Mouse (Mus musculus): Measurements from ENCODE around the gene Pagr1a.

Pagr1a gene

GRCm38 (mm10) chr7:127020491-127020890 lies 3.3 kb upstream of the Pagr1a start:
- no peak for DNase-seq

DNA sequence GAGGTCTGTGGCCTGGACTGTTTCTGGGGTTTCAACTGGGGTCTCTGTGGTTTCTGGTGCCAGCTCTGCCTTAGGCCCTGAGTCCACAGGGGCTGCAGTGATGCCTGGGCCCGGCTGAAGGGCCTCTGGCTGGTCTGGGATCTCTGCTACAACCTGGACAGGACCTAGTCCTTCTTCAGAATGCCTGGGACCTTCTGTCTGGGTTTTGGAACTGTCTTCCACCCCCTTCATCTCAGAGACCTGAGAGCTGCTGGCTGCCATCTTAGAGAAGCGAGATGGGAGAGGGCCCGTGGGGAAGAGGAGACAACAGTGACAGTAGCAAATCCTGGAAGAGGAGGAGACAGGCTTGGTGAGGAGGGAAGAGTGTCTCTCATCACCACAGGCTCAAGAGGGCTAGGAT lies 2.9 kb upstream of the Pagr1a start:
- DNase-seq = no peak

DNA sequence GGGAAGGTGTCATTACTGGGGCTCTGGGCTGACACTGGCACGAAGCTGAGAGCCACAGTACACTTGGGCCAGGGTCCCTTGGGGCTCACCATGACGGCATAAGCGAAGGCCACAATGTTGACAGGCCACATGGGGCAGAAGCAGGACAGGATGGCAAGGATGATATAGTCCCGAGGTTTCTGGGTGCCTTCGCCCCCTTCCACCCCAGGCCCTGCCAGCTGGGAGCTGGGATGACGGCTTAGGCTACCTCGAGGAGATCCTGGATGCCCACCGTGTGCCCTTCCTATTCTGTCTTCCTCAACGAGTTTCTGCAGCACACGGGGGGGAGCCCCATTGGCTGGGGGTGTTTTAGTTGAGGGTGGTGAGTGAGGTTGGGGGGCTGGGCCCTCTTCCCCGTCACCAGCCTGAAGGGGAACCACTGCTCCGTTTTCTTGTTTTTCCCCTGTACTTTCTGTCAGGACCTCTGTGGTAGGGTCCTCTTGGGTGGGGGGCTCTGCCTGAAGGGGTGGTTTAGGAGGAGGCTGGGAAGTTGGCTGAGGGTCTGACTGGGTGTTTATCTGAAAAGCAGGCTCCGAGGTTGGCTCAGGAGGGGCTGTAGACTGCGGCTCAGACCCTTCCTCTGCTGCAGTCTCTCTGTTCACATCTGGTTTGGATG lies 2.3 kb upstream of the Pagr1a start:
- no peak for DNase-seq

DNA sequence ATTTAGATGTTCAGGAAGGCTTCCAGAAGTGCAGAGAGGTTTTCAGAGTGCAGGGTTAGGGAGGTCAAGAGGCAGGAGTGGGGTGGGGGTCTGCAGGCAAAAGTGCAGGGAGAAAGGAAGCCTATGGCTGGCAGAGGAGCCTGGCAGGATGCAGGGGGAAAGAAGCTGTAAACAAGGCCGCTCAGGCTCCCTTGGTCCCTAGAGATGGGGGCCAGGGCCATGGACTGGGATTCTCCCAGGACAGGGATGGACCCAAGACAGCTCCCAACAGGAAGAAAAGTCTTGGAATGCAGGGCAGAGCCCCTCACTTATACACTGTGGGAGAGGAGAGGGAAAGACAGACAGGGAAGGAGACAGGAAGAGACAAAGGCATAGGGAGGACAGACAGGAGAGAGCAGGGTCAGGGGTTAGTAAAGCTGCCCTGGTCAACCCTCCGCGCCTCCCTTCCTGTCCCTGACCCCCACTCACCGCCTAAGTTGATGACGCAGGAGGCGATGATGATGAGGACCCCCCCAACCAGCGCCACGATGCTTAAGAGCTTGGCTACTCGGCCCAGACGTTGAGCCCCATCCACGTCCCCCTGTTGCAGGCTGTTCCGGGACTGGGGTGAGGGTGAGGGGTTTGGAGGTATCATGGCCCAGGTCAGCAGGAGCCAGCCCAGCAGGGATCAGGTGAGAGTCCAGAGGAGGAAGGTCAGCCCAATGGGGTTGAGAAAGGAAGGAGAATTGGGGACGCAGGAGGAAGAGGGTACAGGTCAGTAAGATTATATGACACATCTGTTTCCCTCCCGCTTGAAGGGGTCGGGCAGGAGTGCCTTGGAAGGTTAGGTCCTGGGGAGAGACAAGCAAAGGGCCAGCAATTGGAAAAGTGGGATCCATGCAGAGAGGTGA lies 1.5 kb upstream of the Pagr1a start:
- no peak for DNase-seq

DNA sequence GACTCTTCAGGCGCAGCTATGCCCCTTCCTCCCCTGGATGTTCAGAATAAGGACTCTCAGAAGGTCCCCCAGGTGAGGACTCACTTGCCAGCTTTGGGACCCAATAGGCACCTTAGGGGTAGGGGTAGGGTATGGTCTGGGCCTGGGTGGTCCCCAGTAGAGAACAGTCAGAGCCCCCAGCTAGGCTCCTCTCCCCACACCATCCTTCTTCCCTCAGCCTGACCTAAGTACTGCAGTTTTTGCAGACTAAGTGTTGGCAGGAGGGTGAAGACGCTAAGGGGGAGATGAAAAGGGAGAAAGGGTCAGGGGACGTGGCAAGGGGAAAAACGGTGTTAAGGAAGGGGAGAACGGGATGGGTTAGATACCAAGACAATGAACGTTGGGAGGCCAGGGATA lies 796 bp upstream of the Pagr1a start:
- DNase-seq = no peak

- peak; percentile 77 for DNase-seq
Observed at GRCm38 (mm10) chr7:127016486-127016938, 640 bp downstream of the Pagr1a start.

DNA sequence TGATC lies 869 bp downstream of the Pagr1a start, which contains the start of gene Pagr1b:
Gene Pagr1b (minus strand): TSS at position 4 of the 5 bp plus-strand sequence.
- DNase-seq = no peak

DNA sequence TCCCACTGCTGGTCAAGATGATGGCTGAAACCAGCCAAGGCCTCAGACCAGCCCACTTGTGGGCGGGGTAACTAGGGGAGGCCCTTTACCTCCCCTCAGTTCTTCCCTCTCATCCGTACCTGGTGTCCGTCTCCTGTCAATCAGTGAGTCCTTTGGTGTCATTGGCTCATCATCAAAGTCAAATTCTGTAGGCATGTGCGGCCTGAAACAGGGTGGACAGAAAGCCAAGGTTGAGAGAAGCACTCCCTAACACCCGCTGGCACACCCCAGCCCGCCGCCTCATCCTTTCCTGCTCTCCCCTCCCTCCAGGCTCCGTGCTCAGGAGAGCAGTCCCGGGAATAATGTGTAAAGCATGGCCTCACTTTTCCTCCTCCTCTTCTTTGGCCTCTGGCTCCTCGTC lies 1.1 kb downstream of the Pagr1a start:
- peak; percentile 84 for DNase-seq

DNA sequence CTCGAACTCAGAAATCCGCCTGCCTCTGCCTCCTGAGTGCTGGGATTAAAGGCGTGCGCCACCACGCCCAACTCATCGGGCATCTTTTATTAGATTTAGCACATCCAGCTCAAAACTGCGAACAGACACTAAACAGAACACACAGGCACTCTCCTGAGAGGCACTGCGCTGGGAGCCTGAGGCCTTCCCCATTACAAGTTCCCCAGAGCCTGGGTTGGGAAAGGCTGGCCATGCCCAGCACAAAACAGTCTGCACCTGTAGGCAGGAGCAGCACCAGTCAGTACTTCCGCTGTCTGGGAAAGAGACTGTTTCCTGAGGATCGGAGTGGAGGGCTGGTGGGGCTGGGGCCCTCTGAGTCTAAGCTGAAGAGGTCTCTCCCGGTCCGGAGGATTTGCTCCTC lies 2.2 kb downstream of the Pagr1a start:
- DNase-seq = no peak

- peak; percentile 89 for DNase-seq
Observed at GRCm38 (mm10) chr7:127014320-127014719, 2.8 kb downstream of the Pagr1a start, which contains the start of gene Mvp. Gene Mvp, minus strand, starts transcription at chr7:127014621.

- no peak for DNase-seq
Observed at GRCm38 (mm10) chr7:127013385-127013784, 3.8 kb downstream of the Pagr1a start.

DNA sequence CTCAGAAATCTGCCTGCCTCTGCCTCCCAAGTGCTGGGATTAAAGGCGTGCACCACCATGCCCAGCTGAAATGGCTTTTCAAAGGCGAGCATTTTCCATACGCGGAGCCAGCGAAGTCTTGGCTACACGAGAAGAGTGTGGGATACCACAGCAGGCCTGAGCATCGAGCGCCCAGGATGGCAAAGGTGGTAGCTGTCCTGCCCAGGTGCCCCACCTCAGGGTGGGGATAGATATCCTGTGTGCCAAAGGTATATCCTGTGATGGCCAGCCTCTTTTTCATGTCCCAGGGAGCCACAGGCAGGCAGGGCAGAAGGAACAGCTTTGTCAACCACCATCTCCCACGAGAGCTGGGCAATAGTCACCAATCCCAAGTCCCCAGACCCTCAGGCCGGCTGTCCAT lies 4.3 kb downstream of the Pagr1a start:
- DNase-seq = no peak

GRCm38 (mm10) chr7:127012374-127012773 lies 4.8 kb downstream of the Pagr1a start:
- no peak for DNase-seq

DNA sequence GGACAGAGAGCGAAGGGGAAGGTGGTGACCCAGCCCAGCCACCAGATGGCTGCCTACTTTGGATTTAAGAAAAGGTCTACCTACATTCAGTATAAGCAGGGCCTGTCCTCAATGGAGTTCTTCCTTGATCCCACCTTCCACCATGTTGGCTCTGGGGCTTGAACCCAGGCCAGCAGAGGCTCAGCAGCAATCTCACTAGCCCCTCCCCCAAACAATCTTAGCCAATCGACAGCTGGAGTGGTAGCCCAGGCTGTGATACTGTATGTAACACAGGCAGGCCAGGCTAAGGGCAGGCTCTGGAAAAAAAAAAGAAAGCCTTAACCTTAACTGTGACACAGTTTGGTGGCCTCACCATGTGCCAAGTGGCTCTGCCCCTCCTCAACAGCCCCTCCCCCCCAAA lies 5.4 kb downstream of the Pagr1a start:
- no peak for DNase-seq

DNA sequence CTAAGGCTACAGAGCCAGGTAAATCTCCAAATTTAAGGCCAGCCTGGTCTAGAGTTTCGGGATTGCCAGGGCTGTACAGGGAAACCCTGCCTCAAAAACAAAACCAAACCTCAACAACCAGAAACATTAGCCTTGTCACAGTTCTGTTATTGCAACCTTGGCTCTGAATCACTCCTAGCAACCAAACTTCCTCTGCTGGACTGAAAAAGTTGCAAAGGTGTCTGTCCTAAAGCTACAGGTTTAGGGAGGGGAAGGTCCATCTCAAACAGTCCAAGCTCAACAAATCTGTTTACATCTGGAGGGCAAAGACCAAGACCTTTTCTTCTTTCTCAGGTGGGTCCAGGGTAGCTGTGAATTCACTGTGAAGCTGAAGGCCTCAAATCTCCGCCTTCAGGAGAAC lies 6.1 kb downstream of the Pagr1a start:
- DNase-seq = no peak

GRCm38 (mm10) chr7:127009307-127010085 lies 7.7 kb downstream of the Pagr1a start:
- no peak for DNase-seq

DNA sequence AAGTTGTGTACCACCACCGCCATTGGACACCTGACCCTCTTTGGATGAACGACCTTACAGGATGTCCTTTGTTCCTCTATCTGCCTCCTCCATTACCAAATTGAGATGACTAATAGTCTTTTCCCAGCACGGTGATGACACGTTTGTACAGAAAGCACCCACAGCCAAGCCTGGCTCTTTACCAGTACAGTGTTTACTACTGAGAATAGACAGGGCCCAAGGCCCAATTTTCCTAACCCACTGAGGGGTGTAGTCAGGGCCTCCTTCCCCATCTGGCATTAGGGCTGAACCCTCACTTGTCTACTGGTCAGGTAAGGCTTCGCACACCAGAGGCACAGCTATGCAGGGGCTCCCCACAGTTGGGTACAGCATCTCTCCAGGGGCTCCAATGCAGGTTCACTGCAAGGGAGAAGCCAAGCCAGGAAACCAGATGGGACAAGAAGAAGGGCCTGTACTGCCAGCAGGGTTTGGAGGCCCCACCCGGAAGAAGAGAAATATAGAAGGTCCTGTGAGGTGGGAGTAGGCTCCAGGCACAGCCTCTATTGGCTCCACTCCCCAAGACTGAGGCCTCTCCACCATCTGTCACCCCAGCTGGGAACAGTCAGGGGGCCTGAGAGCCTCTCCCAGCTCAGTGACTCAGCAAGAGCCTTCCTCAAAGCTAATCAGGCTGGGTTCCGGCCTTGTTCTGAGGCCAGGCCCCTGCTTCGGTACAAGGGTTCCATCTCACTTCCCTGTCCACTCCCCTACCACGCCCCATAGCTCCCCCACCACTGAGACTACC lies 8.7 kb downstream of the Pagr1a start:
- DNase-seq = peak; percentile 60

DNA sequence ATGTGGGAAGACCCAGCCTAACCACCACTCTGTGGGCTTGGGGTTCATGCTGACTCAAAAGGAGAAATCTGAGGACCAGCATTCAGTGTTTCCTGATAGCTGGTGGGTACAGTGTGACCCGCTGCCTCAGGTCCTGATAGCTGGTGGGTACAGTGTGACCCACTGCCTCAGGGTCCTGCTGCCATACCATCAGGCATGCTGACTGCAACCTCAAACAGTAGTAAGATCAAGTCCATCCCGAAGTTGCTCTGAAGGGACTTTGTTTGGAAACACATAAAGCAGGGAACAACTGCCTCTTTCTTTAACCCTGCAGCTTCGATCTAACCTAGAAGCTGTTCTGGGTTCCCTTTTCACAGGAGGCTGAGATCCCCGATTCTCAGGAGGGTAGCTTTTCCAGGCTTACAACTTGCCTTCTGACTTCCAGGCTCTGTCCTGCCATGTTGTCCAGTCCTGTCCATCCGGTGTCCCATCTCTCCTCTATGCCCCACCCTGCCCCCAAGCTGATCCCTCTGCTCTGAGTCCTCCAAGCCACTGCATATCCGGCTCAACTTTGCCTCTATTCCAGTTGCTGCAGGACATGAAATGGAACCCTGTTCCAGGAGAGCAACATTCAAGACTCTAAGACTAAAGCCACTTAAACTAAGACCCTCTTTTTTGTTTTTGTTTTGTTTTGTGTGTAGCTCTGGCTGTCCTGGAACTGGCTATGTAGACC lies 9.7 kb downstream of the Pagr1a start:
- no peak for DNase-seq

DNA sequence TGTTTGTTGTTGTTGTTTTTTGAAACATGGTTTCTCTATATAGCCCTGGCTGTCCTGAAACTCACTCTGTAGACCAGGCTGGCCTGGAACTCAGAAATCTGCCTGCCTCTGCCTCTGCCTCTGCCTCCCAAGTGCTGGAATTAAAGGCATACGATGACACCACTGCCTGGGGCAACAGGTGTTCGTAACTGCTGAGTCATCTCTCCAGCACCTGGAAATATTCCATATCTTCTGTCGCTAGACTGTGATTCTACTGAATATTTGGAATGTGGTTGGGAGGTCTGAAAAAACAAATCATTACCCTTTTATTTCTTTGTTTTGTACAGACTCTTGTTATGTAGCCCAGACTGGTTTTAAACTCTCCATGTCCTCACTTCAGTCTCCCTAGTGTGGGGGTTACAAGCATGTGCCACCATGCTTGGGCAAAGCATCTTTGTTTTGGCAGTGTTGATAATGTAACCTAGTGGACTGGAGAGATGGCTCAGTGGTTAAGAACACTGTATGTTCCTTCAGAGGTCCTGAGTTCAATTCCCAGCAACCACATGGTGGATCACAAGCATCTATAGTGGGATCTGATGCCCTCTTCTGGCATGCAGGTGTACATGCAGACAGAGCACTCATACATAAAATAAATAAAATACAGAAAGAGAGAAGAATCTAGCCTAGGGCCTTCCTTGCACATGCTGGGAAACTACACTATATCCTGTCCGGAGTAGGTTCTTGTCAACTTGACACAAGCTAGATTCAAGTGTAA lies 12.9 kb downstream of the Pagr1a start:
- DNase-seq = no peak

DNA sequence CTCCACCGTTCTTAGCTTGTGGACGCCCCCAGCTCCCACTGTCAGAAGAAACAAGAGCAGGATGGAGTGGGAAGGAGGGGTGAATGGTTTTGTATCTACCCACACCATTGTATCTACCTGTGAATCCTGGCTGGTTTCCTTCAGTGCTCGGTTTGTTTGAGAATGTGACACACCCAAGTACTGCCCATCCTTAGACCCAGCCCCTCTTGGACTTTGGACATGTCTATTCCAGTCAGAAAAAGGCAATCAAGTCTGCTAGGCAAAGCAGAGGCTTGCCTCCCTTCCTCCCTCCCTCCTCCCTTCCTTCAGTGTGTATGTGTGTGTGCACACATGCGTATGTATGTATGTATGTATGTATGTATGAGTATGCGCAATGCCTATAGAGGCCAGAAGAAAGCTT lies 13.5 kb downstream of the Pagr1a start:
- DNase-seq = no peak

DNA sequence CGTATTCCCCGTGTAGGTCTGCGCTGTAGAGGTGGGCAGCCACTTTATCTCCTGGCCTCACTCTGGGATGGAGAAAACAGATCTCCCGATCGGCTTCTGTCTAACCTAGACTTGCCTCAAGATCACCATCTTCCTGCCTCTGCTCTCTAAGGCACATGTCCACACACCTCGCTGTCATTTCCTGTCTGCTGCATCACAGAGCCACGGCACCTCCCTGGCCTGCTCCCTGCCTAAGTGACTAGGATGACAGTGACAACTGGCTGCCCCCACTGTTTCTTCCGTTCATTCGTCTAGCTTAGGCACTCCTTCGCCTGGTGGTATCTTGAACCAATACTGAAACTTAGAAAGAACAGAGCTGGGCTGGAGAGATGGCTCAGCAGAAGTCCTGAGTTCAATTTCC lies 17.6 kb downstream of the Pagr1a start:
- no peak for DNase-seq

DNA sequence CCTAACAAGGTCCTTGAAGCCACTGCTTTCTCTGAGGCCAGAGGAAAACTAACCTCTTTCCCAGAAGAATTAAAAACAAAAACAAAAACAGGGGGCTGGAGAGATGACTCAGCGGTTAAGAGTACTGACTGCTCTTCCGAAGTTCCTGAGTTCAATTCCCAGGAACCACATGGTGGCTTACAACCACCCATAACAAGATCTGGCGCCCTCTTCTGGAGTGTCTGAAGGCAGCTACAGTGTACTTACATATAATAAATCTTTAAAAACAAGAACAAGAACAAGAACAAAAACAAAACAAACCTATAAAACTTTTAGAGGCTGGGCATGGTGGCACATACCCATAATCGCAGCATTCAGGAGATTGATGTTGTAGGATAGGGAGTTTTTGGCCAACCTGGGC lies 20.7 kb downstream of the Pagr1a start:
- DNase-seq = no peak

All from kidney, adult 9 months (tissue).